Mouse (Mus musculus) retina, postnatal 1 day (tissue): Measurements from ENCODE around the gene Rrp36.

ENCODE experiments used
- DNase-seq: peaks from one replicate; pipeline ENCODE4 v3.0.0-alpha.2; 2012

The Rrp36 gene

GRCm38 (mm10) chr17:46682654-46683389, 8.7 kb upstream of the Rrp36 start:
- no peak for DNase-seq

GRCm38 (mm10) chr17:46681466-46682118, 7.4 kb upstream of the Rrp36 start:
- DNase-seq = no peak

- DNase-seq = peak; percentile 99
Measured at GRCm38 (mm10) chr17:46680760-46681373, 6.7 kb upstream of the Rrp36 start, which contains the start of gene Klhdc3. Gene Klhdc3, minus strand, starts transcription at chr17:46680914.

GRCm38 (mm10) chr17:46679843-46680759, 5.9 kb upstream of the Rrp36 start:
- peak; percentile 74 for DNase-seq

- no peak for DNase-seq
Measured at GRCm38 (mm10) chr17:46678911-46679310, 4.8 kb upstream of the Rrp36 start.

- no peak for DNase-seq
Measured at GRCm38 (mm10) chr17:46678416-46678815, 4.3 kb upstream of the Rrp36 start, which contains the start of gene Mea1. Gene Mea1, plus strand, starts transcription at chr17:46678793.

- DNase-seq = no peak
Measured at GRCm38 (mm10) chr17:46674530-46675283, 555 bp upstream of the Rrp36 start.

GRCm38 (mm10) chr17:46669911-46670310, 4.2 kb downstream of the Rrp36 start:
- no peak for DNase-seq

- DNase-seq = no peak
Measured at GRCm38 (mm10) chr17:46667712-46668111, 6.4 kb downstream of the Rrp36 start.

- no peak for DNase-seq
Measured at GRCm38 (mm10) chr17:46662730-46663129, 11.4 kb downstream of the Rrp36 start.

- DNase-seq = no peak
Measured at GRCm38 (mm10) chr17:46661981-46662380, 12.2 kb downstream of the Rrp36 start.

GRCm38 (mm10) chr17:46661351-46661750, 12.8 kb downstream of the Rrp36 start:
- no peak for DNase-seq

GRCm38 (mm10) chr17:46656054-46656453, 18.1 kb downstream of the Rrp36 start:
- DNase-seq = no peak

- no peak for DNase-seq
Measured at GRCm38 (mm10) chr17:46651755-46652547, 22.2 kb downstream of the Rrp36 start.

GRCm38 (mm10) chr17:46651292-46651691, 22.9 kb downstream of the Rrp36 start:
- DNase-seq = no peak

GRCm38 (mm10) chr17:46650232-46651031, 23.7 kb downstream of the Rrp36 start, which contains the start of gene Cul7:
Gene Cul7, plus strand, starts transcription at chr17:46650337.
- peak; percentile 97 for DNase-seq

GRCm38 (mm10) chr17:46649811-46650210, 24.3 kb downstream of the Rrp36 start:
- no peak for DNase-seq

- DNase-seq = no peak
Measured at GRCm38 (mm10) chr17:46648436-46648835, 25.7 kb downstream of the Rrp36 start.

GRCm38 (mm10) chr17:46647279-46647678, 26.9 kb downstream of the Rrp36 start:
- no peak for DNase-seq

GRCm38 (mm10) chr17:46646322-46646662, 27.9 kb downstream of the Rrp36 start:
- DNase-seq = no peak
